Mouse (Mus musculus) embryonic facial prominence, embryonic 15.5 days (tissue): ENCODE measurements around the gene H2al1d. TPM values are rescaled to one million over a fixed set of nuclear protein-coding genes. Genes with fewer than 3 reads are reported as not detected.
"Not testable (repeated sequence)": the region's sequence is repeated elsewhere in the genome, so short reads cannot be mapped to it uniquely, and the experiment has no call there.

Experiments used
- ATAC-seq: fragments of 200-750 bp; cut with Nextera tagmentation; 2 replicates; pipeline ENCODE4 v1.8.0; 2017; ENCODE audit warnings: low read depth, moderate TSS enrichment; ENCODE audit not compliant: insufficient number of reproducible peaks, low FRiP score, low TSS enrichment
- H3K27ac ChIP-seq: fragments of 300-500 bp; sonication (generic); replicated peaks from 2 replicates; pipeline ENCODE4 v1.5.1; 2015; ENCODE audit warnings: mild to moderate bottlenecking, inconsistent platforms
- H3K27me3 ChIP-seq: fragments of 300-500 bp; sonication (generic); 2 replicates; pipeline ENCODE4 v1.6.1; 2015; ENCODE audit warnings: inconsistent platforms
- H3K36me3 ChIP-seq: fragments of 300-500 bp; sonication (generic); 2 replicates; pipeline ENCODE4 v1.6.1; 2015; ENCODE audit warnings: mild to moderate bottlenecking, inconsistent platforms
- H3K4me1 ChIP-seq: fragments of 300-500 bp; sonication (generic); 2 replicates; pipeline ENCODE4 v1.6.1; 2015; ENCODE audit warnings: inconsistent platforms
- H3K4me2 ChIP-seq: fragments of 300-500 bp; sonication (generic); replicated peaks from 2 replicates; pipeline ENCODE4 v1.6.1; 2015; ENCODE audit warnings: mild to moderate bottlenecking, inconsistent platforms
- H3K4me3 ChIP-seq: fragments of 300-500 bp; sonication (generic); replicated peaks from 2 replicates; pipeline ENCODE4 v1.5.1; 2015; ENCODE audit warnings: mild to moderate bottlenecking, inconsistent platforms
- H3K9ac ChIP-seq: fragments of 300-500 bp; sonication (generic); 2 replicates; pipeline ENCODE4 v1.6.1; 2015; ENCODE audit warnings: inconsistent platforms
- H3K9me3 ChIP-seq: fragments of 300-500 bp; sonication (generic); replicated peaks from 2 replicates; pipeline ENCODE4 v1.6.1; 2016; ENCODE audit warnings: inconsistent platforms
- WGBS: fragments of 180-500 bp; shearing (Covaris S2); methylation state at CpG from one replicate; pipeline ENCODE4 v1.1.7; 2015; 5-methylcytosine and 5-hydroxymethylcytosine counted together
- polyA plus RNA-seq: library from polyadenylated mRNA; unstranded; fragments of >200 nt; fragmentation: Nextera tagmentation; extraction: Ambion mirVana; gene quantifications from 2 replicates; pipeline ENCODE4 v1.2.1, GENCODE M21; 2015

The H2al1d gene
- polyA plus RNA-seq = not detected in 2 replicates

GRCm38 (mm10) chrX:11308524-11308923 is at the start of gene H2al1d:
H2al1d (plus strand) TSS chrX:11308824.
- no CpG with 5 or more reads among the region's 6 CpGs for WGBS
- not testable (repeated sequence) for H3K27me3 ChIP-seq, ATAC-seq, H3K9ac ChIP-seq, H3K4me2 ChIP-seq, H3K4me1 ChIP-seq, H3K9me3 ChIP-seq, H3K27ac ChIP-seq, H3K4me3 ChIP-seq, H3K36me3 ChIP-seq

- ATAC-seq = no peak
- no peak overlapping the region for H3K27ac ChIP-seq
- no peak overlapping the region for H3K9ac ChIP-seq
- 59% methylated on average over 8 of the region's 8 CpGs for WGBS
- H3K4me2 ChIP-seq = no peak overlapping the region
- peaks cover 9% of the 10 kb centered on the region; the same call in 1 of the 2 replicates for H3K27me3 ChIP-seq
- H3K36me3 ChIP-seq = no peaks in the 10 kb centered on the region
- H3K4me1 ChIP-seq = 0 out of 2 replicates have a peak, but pooled peaks cover 5% of the 10 kb centered on the region
- no peak overlapping the region for H3K4me3 ChIP-seq
- H3K9me3 ChIP-seq = no peaks in the 10 kb centered on the region
These were observed 43.7 kb upstream of the H2al1d start for GRCm38 (mm10) chrX:11264918-11265317.

- Histone ChIP-seq H3K4me1 (0 out of 2 replicates have a peak, but pooled peaks cover 5% of the 10 kb centered on the region), H3K4me3 (no peak overlapping the region), H3K4me2 (no peak overlapping the region), H3K36me3 (no peaks in the 10 kb centered on the region), H3K9me3 (no peaks in the 10 kb centered on the region), H3K9ac (no peak overlapping the region), H3K27ac (no peak overlapping the region), H3K27me3 (0 out of 2 replicates have a peak, but pooled peaks cover 7% of the 10 kb centered on the region)
- no peak for ATAC-seq
- WGBS = 47% methylated on average over 7 of the region's 7 CpGs
These were observed 40.8 kb upstream of the H2al1d start for GRCm38 (mm10) chrX:11267791-11268190.

GRCm38 (mm10) chrX:11269074-11269473 is 39.5 kb upstream of the H2al1d start:
- Histone ChIP-seq H3K27me3 (0 out of 2 replicates have a peak, but pooled peaks cover 7% of the 10 kb centered on the region), H3K4me2 (no peak overlapping the region), H3K27ac (no peak overlapping the region), H3K36me3 (no peaks in the 10 kb centered on the region), H3K4me1 (0 out of 2 replicates have a peak, but pooled peaks cover 5% of the 10 kb centered on the region), H3K9me3 (no peaks in the 10 kb centered on the region), H3K9ac (no peak overlapping the region), H3K4me3 (no peak overlapping the region)
- WGBS = 69% methylated on average over 3 of the region's 3 CpGs
- ATAC-seq = peak; percentile 63; the same call in 1 of the 2 replicates

GRCm38 (mm10) chrX:11273190-11273589 is 35.4 kb upstream of the H2al1d start:
- 74% methylated on average over 3 of the region's 3 CpGs for WGBS
- ATAC-seq = no peak

GRCm38 (mm10) chrX:11277083-11277482 is 31.5 kb upstream of the H2al1d start:
- H3K4me3 ChIP-seq = no peak overlapping the region
- no peak for ATAC-seq
- no peak overlapping the region for H3K27ac ChIP-seq
- no peak overlapping the region for H3K4me2 ChIP-seq
- H3K9ac ChIP-seq = no peak overlapping the region
- H3K9me3 ChIP-seq = no peaks in the 10 kb centered on the region
- peaks cover 2% of the 10 kb centered on the region for H3K27me3 ChIP-seq
- H3K4me1 ChIP-seq = no peaks in the 10 kb centered on the region
- WGBS = 68% methylated on average over 6 of the region's 6 CpGs
- H3K36me3 ChIP-seq = no peaks in the 10 kb centered on the region

More at GRCm38 (mm10) chrX:11273190-11273589, 35.4 kb upstream of the H2al1d start:
- Histone ChIP-seq H3K27me3 (0 out of 2 replicates have a peak, but pooled peaks cover 2% of the 10 kb centered on the region), H3K9ac (no peak overlapping the region), H3K4me1 (0 out of 2 replicates have a peak, but pooled peaks cover under 1% of the 10 kb centered on the region), H3K4me2 (no peak overlapping the region), H3K9me3 (no peaks in the 10 kb centered on the region), H3K4me3 (no peak overlapping the region), H3K36me3 (no peaks in the 10 kb centered on the region), H3K27ac (no peak overlapping the region)

DNA sequence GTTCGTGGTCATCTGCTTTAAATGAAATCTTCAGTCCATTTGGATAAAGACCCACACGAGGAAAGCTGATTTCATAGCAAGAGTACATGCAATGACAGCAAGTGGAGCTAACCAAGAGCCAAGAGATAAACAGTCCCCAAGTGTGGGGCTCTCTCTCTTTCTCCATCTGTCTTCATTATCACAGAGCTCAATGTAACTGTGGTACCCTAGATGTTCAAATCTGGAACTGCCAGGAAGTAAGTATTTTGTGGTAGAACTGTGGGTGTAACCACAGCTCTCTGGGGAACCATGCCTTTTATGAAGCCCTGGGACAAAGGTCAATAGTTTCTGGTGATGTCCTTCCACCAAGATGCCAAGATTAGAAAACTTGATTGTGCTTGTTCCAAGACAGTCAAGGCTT is 27.9 kb upstream of the H2al1d start:
- H3K27me3 ChIP-seq = peaks cover 2% of the 10 kb centered on the region
- no peaks in the 10 kb centered on the region for H3K36me3 ChIP-seq
- H3K27ac ChIP-seq = no peak overlapping the region
- no peak overlapping the region for H3K4me2 ChIP-seq
- no peak for ATAC-seq
- H3K4me3 ChIP-seq = no peak overlapping the region
- no peaks in the 10 kb centered on the region for H3K9me3 ChIP-seq
- 58% methylated on average over 2 of the region's 2 CpGs for WGBS
- no peaks in the 10 kb centered on the region for H3K4me1 ChIP-seq
- no peak overlapping the region for H3K9ac ChIP-seq

GRCm38 (mm10) chrX:11288306-11288882 is 20.2 kb upstream of the H2al1d start:
- no peak for ATAC-seq
- Histone ChIP-seq H3K4me2 (no peak overlapping the region), H3K27ac (no peak overlapping the region), H3K27me3 (peaks cover 8% of the 10 kb centered on the region), H3K9ac (no peak overlapping the region), H3K9me3 (no peaks in the 10 kb centered on the region), H3K4me3 (no peak overlapping the region), H3K36me3 (no peaks in the 10 kb centered on the region), H3K4me1 (no peaks in the 10 kb centered on the region)
- 62% methylated on average over 14 of the region's 14 CpGs for WGBS

DNA sequence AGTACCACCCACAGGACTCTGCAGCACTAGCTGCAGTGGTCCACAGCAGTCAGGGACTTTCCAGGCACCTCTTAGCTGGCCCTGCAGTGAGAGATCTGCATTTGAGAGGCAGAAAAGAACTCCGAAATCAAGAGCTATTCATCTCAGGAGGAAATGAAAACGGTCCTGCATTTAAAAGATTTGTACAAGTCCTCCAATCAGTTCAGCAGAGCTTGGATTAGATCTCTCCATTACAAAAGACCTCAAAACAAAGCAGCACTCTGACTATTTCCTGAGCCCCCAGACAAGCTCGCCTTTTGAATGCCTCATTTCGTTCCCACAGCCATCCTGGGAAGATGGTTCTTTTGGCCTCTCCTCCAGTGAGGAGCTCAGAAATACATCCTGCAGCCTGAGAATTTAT is 19.4 kb upstream of the H2al1d start:
- Histone ChIP-seq H3K36me3 (no peaks in the 10 kb centered on the region), H3K4me3 (no peak overlapping the region), H3K4me1 (no peaks in the 10 kb centered on the region), H3K9me3 (no peaks in the 10 kb centered on the region), H3K4me2 (no peak overlapping the region), H3K27ac (no peak overlapping the region), H3K27me3 (peaks cover 8% of the 10 kb centered on the region), H3K9ac (no peak overlapping the region)
- WGBS = 68% methylated on average over 4 of the region's 4 CpGs
- no peak for ATAC-seq

DNA sequence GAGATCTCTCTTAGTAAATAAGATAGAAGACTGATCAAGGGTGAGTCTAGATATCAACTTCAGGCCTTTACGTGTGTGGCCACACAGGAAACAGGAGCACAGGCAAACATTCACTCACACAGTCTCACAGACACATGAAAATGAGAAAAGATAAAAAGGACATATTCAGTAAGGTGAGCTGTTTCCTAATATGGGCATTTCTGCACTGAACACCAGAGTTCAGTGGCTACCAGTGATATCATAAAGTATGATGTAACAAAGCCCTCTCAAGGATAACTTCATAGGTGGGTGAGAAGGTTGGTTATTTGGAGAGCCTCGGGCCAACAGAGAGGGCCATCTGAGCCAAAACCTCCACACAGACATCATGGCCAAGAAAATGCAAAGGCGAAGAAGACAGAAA is 9.7 kb upstream of the H2al1d start, which contains the start of gene H2al1a:
H2al1a (plus strand) TSS at position 301 of the 400 bp plus-strand sequence.
- H3K27me3 ChIP-seq, H3K4me3 ChIP-seq, H3K27ac ChIP-seq, ATAC-seq, H3K9ac ChIP-seq, H3K36me3 ChIP-seq, H3K4me2 ChIP-seq, H3K9me3 ChIP-seq, H3K4me1 ChIP-seq: not testable (repeated sequence)
- WGBS = no CpG with 5 or more reads among the region's 3 CpGs

- not testable (repeated sequence) for H3K36me3 ChIP-seq, H3K4me1 ChIP-seq, H3K4me3 ChIP-seq, H3K27me3 ChIP-seq, H3K27ac ChIP-seq, ATAC-seq, H3K9me3 ChIP-seq, H3K9ac ChIP-seq, H3K4me2 ChIP-seq
- 85% methylated on average over 1 of the region's 3 CpGs for WGBS
These were observed 6.5 kb upstream of the H2al1d start, which contains the start of gene H2al1b for GRCm38 (mm10) chrX:11302132-11302531. H2al1b (plus strand) TSS chrX:11302432.

- H3K27ac ChIP-seq, H3K27me3 ChIP-seq, H3K4me1 ChIP-seq, H3K9me3 ChIP-seq, H3K36me3 ChIP-seq, ATAC-seq, H3K4me3 ChIP-seq, H3K4me2 ChIP-seq, H3K9ac ChIP-seq: not testable (repeated sequence)
- WGBS = 82% methylated on average over 2 of the region's 6 CpGs
These were observed 3.3 kb upstream of the H2al1d start, which contains the start of gene H2al1c for GRCm38 (mm10) chrX:11305355-11305754. H2al1c (plus strand) TSS chrX:11305655.
